Mouse (Mus musculus) cerebellum, adult 11-12 months (tissue): ENCODE measurements around the gene Kctd19.

Source experiments
- DNase-seq: peaks from one replicate; pipeline ENCODE4 v3.0.0; 2022

The Kctd19 gene

GRCm38 (mm10) chr8:105355179-105356024, 57.9 kb downstream of the Kctd19 start:
- DNase-seq, result peak; percentile 17

- DNase-seq, result no peak
These were observed 58.8 kb downstream of the Kctd19 start for GRCm38 (mm10) chr8:105354549-105354948.

GRCm38 (mm10) chr8:105353583-105354135, 59.6 kb downstream of the Kctd19 start:
- peak; percentile 79 for DNase-seq

DNA sequence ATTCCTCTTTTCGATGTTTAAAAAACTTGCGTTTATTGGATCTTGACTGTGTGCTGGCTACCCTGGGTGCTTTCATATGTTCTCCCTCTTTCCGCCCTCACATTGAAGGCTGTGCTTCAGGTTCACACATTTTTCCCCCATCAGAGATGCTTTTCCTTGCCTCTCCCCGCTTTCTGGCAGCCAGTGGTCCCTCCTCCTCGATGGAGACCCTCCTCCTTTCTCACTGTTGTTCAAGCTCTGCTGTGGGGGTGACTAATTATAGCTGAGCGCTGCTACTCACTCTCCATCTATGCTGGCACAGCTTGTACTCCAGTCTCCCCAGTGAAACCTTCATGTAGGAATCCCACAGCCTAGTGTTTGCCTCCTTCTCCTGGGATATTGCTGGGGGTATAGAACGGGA, 63.1 kb downstream of the Kctd19 start:
- peak; percentile 41 for DNase-seq

DNA sequence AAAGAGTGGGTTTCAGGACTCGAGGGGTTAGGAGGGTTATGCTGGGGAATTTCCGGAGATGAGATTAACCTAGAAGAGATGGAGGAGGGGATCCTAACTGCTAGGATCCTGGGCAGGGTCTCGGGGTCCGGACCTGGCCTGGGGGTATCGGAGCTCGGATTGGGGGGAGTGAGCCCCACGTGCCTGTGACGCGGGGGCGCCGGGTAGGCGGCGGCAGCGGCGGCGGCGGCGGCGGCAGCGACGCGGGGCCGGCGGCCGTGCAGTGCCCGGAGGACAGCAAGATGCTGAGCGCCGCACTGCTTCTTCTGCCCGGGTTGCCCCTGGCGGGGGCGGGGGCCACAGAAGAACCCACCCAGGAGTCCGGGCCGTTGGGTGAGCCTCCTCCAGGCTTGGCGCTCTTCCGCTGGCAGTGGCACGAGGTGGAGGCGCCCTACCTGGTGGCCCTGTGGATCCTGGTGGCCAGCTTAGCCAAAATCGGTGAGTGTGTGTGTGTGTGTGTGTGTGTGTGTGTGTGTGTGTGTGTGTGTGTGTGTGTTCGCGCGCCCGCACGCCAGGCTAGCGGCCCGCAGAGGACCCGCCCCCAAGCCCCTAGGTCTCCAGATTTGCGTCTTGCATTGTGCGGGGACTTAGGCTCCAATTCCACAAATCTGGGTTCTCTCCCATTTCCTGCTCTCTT, 64.1 kb downstream of the Kctd19 start:
- DNase-seq, result peak; percentile 74

GRCm38 (mm10) chr8:105348450-105349095, 64.7 kb downstream of the Kctd19 start, which contains the start of gene Slc9a5:
TSS of gene Slc9a5 (plus strand) at chr8:105348843.
- DNase-seq, result peak; percentile 81

DNA sequence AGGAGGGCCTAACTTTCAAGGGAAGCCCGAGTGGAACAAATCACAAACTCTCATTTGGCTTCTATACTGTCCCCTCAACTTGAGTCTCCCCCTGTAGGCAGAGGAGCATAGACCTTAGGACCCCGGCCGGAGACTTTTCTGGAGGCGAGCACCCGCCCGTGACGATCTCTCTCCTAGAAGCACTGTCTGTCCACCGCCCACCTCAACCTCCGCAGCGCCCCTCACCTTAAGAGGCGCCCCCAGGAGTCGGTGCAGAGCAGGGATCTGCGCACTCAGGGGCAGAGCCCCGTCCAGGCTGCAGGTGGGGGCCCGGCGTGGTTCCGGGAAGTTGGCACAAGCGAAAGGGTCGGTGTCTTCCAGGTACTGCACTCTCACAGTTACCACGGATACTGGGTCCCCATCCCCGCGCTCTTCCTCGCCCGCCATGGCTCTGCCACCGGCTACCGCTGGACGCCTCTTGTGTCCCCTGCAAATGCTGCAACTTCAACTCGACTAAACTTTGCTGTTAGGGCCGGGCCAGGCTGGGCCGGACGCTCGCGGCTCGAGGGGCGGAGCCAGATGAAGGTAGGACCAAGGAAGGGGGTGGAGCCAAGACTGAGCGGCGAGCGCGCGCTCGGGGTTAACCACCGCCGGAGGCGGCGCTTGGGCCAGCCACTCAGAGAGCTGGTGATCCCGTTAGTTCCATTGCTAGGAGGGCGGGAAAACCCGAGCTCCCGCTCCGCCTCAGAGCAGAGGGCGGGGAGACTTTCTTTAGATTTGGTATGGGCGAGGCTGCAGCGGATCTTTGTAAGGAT, 65.7 kb downstream of the Kctd19 start, which contains the start of gene Fhod1:
Gene Fhod1 (minus strand): TSS at position 526 of the 794 bp plus-strand sequence.
- peak; percentile 95 for DNase-seq

GRCm38 (mm10) chr8:105346611-105347427, 66.5 kb downstream of the Kctd19 start:
- DNase-seq, result peak; percentile 72

DNA sequence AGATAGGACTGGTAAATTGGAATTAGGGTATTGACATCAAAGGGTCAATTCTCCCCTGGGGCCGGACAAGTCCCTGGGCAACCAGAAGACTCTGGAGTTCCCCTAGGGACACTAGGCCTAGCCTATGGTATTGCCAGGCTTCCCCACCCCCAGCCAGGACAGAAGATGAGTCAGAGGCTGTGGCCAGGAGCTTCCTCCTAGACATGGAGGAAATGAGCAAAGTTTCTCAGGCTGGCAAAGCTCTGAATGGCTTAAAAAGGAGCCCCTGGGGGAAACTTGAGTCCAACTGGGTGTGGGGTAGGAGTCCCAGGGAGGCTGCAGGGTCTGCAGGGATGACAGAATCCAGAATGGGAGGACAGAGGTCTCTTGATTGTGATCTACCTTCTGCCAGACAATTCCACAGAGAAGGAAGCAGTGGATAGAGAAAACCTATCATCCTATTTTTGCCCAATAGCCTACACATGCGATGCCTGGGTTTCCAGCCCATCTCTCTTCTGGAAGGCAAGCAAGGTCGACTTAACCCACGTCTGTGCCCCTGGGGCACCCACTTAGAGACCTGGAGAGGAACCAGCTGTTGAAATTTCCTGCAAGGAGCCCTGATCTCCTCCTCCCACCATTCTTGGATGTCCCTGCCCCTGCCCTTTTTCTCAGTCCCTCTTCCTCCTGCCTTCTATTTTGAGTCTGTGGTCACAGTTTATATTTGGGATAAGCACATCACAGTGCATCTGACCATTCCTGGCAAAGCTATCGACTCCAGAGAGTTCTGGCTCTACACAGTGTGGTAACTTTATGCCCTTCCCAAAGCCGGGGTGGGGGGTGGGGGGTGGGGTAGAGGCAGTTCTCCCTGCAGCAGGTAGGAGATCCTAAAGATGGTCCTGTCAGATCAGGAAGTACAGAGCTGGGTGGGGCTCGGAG, 68.0 kb downstream of the Kctd19 start:
- no peak for DNase-seq

DNA sequence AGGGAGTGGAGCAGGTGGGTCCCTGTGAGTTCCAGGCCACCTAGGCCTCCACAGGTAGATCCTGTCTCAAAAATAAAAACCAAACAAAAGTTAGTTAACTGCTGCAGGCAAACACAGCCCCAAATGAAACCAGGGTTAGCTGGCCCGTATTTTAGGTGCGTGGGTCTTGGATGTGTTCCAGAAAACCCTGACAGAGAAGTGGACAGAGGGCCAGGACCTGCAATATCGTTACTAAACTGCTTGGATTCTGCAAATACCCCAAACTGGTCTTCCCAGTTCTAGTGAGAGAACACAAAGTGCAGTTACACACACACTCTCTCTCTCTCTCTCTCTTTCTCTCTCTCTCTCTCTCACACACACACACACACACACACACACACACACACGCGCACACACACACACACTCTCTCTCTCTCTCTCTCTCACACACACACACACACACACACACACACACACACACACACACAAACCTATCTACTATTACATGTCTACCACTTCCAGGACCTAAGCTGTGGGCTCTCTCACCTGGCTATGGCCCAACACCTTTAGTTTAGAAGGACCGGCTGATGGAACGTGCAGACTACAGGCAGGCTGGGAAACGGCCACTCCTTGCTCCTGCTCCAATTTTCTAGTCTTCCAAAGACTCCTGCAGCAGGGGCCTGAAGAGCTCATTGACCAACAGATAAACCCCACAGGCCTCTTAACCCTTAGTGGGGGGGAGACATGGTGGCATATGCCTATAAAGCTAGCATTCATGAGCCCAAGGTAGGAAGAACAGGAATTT, 69.3 kb downstream of the Kctd19 start:
- DNase-seq, result no peak

GRCm38 (mm10) chr8:105342768-105343167, 70.5 kb downstream of the Kctd19 start:
- no peak for DNase-seq

GRCm38 (mm10) chr8:105341399-105341798, 71.9 kb downstream of the Kctd19 start:
- peak; percentile 16 for DNase-seq

DNA sequence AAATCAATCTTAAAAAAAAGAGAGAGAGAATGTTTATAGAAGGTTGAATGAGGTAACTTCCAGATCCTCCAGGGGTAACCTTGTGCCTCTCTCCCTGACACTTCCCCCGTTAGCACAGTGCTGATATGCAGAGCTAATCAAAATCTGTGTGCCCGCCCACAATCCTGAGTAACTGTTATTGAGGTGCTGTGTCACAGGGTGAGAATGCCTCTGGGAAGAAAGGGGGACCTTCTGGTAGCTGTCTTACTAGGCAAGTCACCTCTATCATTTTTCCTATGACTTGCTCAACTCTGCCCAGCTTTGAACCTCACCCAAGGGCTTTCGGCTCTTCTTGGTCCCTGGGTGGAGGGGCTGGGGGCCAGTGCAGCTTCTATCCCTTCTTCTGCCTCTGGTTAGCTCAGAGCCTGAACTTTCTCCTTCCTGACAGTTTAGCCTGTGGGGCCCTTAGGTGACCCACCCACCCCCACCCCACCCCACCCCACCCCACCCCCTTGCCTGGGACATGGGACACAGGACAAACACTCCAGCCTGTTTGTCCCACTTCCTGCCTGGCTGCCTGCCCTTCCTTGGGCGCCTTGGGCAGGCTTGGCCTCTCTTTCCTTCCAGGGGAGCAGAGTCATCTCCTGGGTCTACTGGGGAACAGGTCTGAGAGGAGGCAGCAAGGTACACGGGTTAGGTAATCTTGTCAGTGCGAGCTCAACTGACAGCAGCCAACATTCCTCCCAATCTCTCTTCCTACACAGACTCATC, 73.2 kb downstream of the Kctd19 start:
- DNase-seq, result no peak

- DNase-seq, result no peak
These were observed 74.3 kb downstream of the Kctd19 start for GRCm38 (mm10) chr8:105338992-105339391.

GRCm38 (mm10) chr8:105336373-105337130, 76.8 kb downstream of the Kctd19 start:
- DNase-seq, result no peak
